Mouse (Mus musculus) retina, adult 2 months (tissue): ENCODE results near the gene Chml.

ENCODE experiments used
- DNase-seq: peaks from one replicate; pipeline ENCODE4 v3.0.0-alpha.2; 2012; ENCODE audit warnings: low read depth, low spot score

The Chml gene

GRCm38 (mm10) chr1:175692246-175692996 is at the start of gene Chml, which contains the start of gene Opn3:
Gene Chml, minus strand, starts transcription at chr1:175692901.
Gene Opn3, minus strand, starts transcription at chr1:175692776.
- peak; percentile 98 for DNase-seq

GRCm38 (mm10) chr1:175725771-175726170 is 33.1 kb upstream of the Chml start:
- DNase-seq: no peak

GRCm38 (mm10) chr1:175716832-175717231 is 24.1 kb upstream of the Chml start:
- no peak for DNase-seq

- no peak for DNase-seq
These were observed 19.7 kb upstream of the Chml start for GRCm38 (mm10) chr1:175712338-175712909.

GRCm38 (mm10) chr1:175708013-175708412 is 15.3 kb upstream of the Chml start:
- no peak for DNase-seq

- DNase-seq: no peak
These were observed 14.9 kb upstream of the Chml start for GRCm38 (mm10) chr1:175707599-175707998.

GRCm38 (mm10) chr1:175701145-175701544 is 8.4 kb upstream of the Chml start:
- DNase-seq: no peak

GRCm38 (mm10) chr1:175699796-175700195 is 7.1 kb upstream of the Chml start:
- no peak for DNase-seq

GRCm38 (mm10) chr1:175699375-175699774 is 6.7 kb upstream of the Chml start:
- no peak for DNase-seq

GRCm38 (mm10) chr1:175698293-175698692 is 5.6 kb upstream of the Chml start, which contains the start of gene Wdr64:
Gene Wdr64, plus strand, starts transcription at chr1:175698593.
- no peak for DNase-seq

GRCm38 (mm10) chr1:175693429-175693960 is 794 bp upstream of the Chml start:
- no peak for DNase-seq

- DNase-seq: no peak
These were observed 278 bp upstream of the Chml start for GRCm38 (mm10) chr1:175692997-175693361.

GRCm38 (mm10) chr1:175691686-175692245 is 935 bp downstream of the Chml start:
- DNase-seq: no peak

GRCm38 (mm10) chr1:175680995-175681394 is 11.7 kb downstream of the Chml start:
- no peak for DNase-seq

GRCm38 (mm10) chr1:175677459-175677858 is 15.2 kb downstream of the Chml start:
- no peak for DNase-seq

GRCm38 (mm10) chr1:175675116-175675515 is 17.6 kb downstream of the Chml start:
- DNase-seq: no peak

- no peak for DNase-seq
These were observed 19.0 kb downstream of the Chml start for GRCm38 (mm10) chr1:175673563-175674325.

GRCm38 (mm10) chr1:175671626-175672025 is 21.1 kb downstream of the Chml start:
- no peak for DNase-seq

- no peak for DNase-seq
These were observed 22.7 kb downstream of the Chml start for GRCm38 (mm10) chr1:175670042-175670441.

GRCm38 (mm10) chr1:175669456-175669855 is 23.2 kb downstream of the Chml start:
- DNase-seq: no peak

GRCm38 (mm10) chr1:175668666-175669405 is 23.9 kb downstream of the Chml start:
- no peak for DNase-seq
